Mouse (Mus musculus) bone marrow, adult 2 months (tissue): ENCODE measurements at regions not wholly inside any gene's neighbourhood (a gene's known extent, or its start where the extent isn't known, plus 50 kb on each side); places are given as distances from the start of the nearest gene placed in this dataset.

Experiments
- CTCF ChIP-seq: fragments of 200-500 bp; IDR thresholded peaks from 2 replicates; pipeline ENCODE4 v1.5.1; 2011; ENCODE audit warnings: low read length, control low read depth; ENCODE audit not compliant: control insufficient read depth, insufficient read depth
- POLR2A ChIP-seq: fragments of 200-500 bp; IDR thresholded peaks from 2 replicates; pipeline ENCODE4 v1.6.1; 2011; ENCODE audit warnings: low read depth, mild to moderate bottlenecking, control low read depth, low read length, borderline replicate concordance; ENCODE audit not compliant: control insufficient read depth

- no peak for TF ChIP-seq CTCF
- TF ChIP-seq POLR2A = no peak
These were observed 353.6 kb upstream of the Trpc7 start for GRCm38 (mm10) chr13:57249401-57249800.
